Mouse (Mus musculus) embryonic facial prominence, embryonic 13.5 days (tissue): ENCODE measurements around the gene Pigg. TPM values are rescaled to one million over a fixed set of nuclear protein-coding genes. Genes with fewer than 3 reads are reported as not detected.

Source experiments
- ATAC-seq: fragments of 200-750 bp; cut with Nextera tagmentation; 2 replicates; pipeline ENCODE4 v1.8.0; 2017; ENCODE audit warnings: low read depth; ENCODE audit not compliant: insufficient number of reproducible peaks, insufficient read depth, low FRiP score, low TSS enrichment
- H3K27ac ChIP-seq: fragments of 300-500 bp; sonication (generic); 2 replicates; pipeline ENCODE4 v1.5.1; 2015; ENCODE audit warnings: moderate library complexity, mild to moderate bottlenecking, inconsistent platforms
- H3K27me3 ChIP-seq: fragments of 300-500 bp; sonication (generic); 2 replicates; pipeline ENCODE4 v1.6.1; 2015; ENCODE audit warnings: mild to moderate bottlenecking, inconsistent platforms
- H3K36me3 ChIP-seq: fragments of 300-500 bp; sonication (generic); 2 replicates; pipeline ENCODE4 v1.6.1; 2015; ENCODE audit warnings: mild to moderate bottlenecking, inconsistent platforms
- H3K4me1 ChIP-seq: fragments of 300-500 bp; sonication (generic); 2 replicates; pipeline ENCODE4 v1.6.1; 2015; ENCODE audit warnings: inconsistent platforms
- H3K4me2 ChIP-seq: fragments of 300-500 bp; sonication (generic); 2 replicates; pipeline ENCODE4 v1.6.1; 2015; ENCODE audit warnings: moderate library complexity, mild to moderate bottlenecking, inconsistent platforms
- H3K4me3 ChIP-seq: fragments of 300-500 bp; sonication (generic); 2 replicates; pipeline ENCODE4 v1.5.1; 2015; ENCODE audit warnings: mild to moderate bottlenecking, inconsistent platforms
- H3K9ac ChIP-seq: fragments of 300-500 bp; sonication (generic); 2 replicates; pipeline ENCODE4 v1.6.1; 2015; ENCODE audit warnings: mild to moderate bottlenecking, inconsistent platforms
- H3K9me3 ChIP-seq: fragments of 300-500 bp; sonication (generic); 2 replicates; pipeline ENCODE4 v1.6.1; 2016; ENCODE audit warnings: inconsistent platforms
- WGBS: fragments of 180-500 bp; shearing (Covaris S2); methylation state at CpG from one replicate; pipeline ENCODE4 v1.1.7; 2015; ENCODE audit warnings: mixed read lengths; 5-methylcytosine and 5-hydroxymethylcytosine counted together
- polyA plus RNA-seq: library from polyadenylated mRNA; unstranded; fragments of >200 nt; fragmentation: Nextera tagmentation; extraction: Ambion mirVana; gene quantifications from 2 replicates; pipeline ENCODE4 v1.2.1, GENCODE M21; 2015

Gene Pigg
- polyA plus RNA-seq, 1 experiment from 2014 or later = 5.4 TPM

DNA sequence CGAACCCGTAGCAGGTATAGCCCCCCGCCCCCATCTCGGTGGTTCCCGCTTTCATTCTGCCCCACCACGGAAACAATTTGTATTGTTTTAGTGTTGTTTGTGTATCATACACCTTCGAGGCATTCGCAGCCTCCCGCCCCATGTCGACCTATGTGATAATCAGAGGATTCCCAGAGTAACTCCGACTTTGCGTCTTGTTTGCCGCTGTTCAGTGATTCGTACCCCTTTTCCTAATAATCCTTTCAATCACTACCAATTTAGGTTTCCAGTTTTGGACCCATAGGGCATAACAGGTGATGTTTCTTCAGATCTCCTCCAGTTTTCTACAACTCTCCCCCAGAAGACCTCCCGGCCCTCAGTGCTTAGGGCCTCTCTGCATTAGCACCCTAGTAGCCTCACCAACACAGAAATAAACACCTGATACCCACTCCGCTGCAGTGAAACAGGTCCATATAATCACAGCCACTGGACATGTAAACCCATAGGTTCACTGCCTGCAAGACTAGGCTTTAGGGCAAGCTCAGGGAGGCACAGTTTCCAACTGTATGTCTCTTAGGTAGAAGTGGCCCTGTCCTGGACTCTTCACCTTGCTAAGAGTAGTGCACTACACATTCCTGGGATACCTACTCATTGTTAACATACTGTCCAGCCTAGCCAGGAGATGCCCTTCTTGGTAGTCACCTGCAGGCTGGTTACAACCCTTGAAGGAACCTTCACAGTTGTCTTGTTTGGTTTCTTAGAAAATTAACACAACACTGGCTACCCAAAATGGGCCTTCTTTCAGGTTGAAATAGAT, 854 bp downstream of the Pigg start:
- no peaks in the 10 kb centered on the region for H3K27me3 ChIP-seq
- peak overlapping the region; percentile 77 for H3K4me3 ChIP-seq
- H3K9me3 ChIP-seq = no peaks in the 10 kb centered on the region
- H3K4me1 ChIP-seq = peaks cover 6% of the 10 kb centered on the region
- H3K9ac ChIP-seq = peak overlapping the region; percentile 87
- no peaks in the 10 kb centered on the region for H3K36me3 ChIP-seq
- no peak for ATAC-seq
- WGBS = 6% methylated on average over 16 of the region's 16 CpGs
- H3K27ac ChIP-seq = no peak overlapping the region; the same call in 1 of the 2 replicates
- H3K4me2 ChIP-seq = peak overlapping the region; percentile 84

DNA sequence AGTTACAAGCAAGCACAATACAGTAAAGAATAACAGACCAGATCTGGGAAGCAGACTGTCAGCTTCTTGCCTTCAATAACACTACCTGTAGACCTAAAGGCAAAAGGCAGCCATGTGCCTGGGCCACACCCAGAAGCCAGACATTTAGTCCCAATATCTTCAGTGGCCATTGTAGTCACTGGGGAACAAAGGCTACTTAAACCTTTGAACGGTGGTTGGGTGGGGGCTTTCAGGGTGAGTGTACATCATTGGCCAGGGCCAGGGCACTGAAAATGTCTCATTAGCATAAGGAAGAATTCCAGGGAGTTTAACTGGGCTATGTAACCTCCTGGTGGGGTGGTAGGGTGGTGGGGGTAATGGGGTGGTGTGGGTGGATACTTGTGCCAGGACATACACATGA, 18.6 kb downstream of the Pigg start:
- Histone ChIP-seq H3K36me3 (peaks cover 66% of the 10 kb centered on the region), H3K9ac (no peak overlapping the region), H3K4me1 (no peaks in the 10 kb centered on the region), H3K4me3 (no peak overlapping the region), H3K4me2 (no peak overlapping the region), H3K27me3 (no peaks in the 10 kb centered on the region), H3K27ac (no peak overlapping the region), H3K9me3 (no peaks in the 10 kb centered on the region)
- WGBS = 87% methylated on average over 1 of the region's 1 CpGs
- no peak for ATAC-seq

DNA sequence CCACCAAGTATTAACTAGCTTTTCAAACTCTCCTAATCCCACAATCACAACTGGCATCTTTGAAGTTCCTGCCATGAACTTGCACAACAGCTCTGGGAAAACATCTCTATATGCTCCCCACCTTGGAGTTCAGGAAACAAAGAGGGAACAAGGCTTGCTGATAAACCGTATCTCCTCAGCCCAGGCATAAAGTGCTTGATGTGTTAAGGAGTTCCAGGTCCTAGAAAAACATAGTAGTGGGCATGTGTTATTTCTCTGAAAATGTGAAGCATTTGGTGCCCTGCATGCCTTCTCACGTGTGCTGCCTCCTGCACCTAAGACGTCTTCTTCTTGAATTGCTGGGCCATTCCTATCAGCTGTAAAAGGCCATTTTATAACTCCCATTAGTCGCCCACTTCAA, 25.0 kb downstream of the Pigg start:
- H3K4me3 ChIP-seq = no peak overlapping the region
- H3K9ac ChIP-seq = no peak overlapping the region
- H3K9me3 ChIP-seq = no peaks in the 10 kb centered on the region
- peaks cover 34% of the 10 kb centered on the region for H3K36me3 ChIP-seq
- H3K4me1 ChIP-seq = no peaks in the 10 kb centered on the region
- WGBS = 82% methylated on average over 4 of the region's 4 CpGs
- no peak overlapping the region for H3K27ac ChIP-seq
- no peaks in the 10 kb centered on the region for H3K27me3 ChIP-seq
- no peak overlapping the region for H3K4me2 ChIP-seq
- no peak for ATAC-seq

DNA sequence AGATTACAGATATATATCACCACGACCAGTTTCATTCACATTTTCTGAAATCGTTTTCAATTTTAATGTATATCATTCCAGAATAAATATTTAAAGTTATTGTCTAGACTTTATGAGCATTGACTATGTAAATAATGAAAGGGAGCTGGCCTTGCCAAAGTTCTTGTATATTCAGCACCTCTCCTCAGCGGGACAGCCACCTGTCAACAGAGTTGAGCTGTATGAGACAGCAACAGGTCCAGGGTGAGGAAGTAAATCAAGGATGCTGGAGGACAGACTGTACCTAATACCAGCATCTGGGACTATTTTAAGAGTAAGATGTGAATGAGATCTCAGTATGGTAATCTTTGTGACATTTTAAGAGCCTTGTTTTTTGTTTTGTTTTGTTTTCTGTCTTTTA, 25.6 kb downstream of the Pigg start:
- Histone ChIP-seq H3K4me1 (no peaks in the 10 kb centered on the region), H3K27ac (no peak overlapping the region), H3K27me3 (no peaks in the 10 kb centered on the region), H3K36me3 (peaks cover 27% of the 10 kb centered on the region), H3K9me3 (no peaks in the 10 kb centered on the region), H3K9ac (no peak overlapping the region), H3K4me2 (no peak overlapping the region), H3K4me3 (no peak overlapping the region)
- 86% methylated on average over 3 of the region's 3 CpGs for WGBS
- ATAC-seq = no peak

DNA sequence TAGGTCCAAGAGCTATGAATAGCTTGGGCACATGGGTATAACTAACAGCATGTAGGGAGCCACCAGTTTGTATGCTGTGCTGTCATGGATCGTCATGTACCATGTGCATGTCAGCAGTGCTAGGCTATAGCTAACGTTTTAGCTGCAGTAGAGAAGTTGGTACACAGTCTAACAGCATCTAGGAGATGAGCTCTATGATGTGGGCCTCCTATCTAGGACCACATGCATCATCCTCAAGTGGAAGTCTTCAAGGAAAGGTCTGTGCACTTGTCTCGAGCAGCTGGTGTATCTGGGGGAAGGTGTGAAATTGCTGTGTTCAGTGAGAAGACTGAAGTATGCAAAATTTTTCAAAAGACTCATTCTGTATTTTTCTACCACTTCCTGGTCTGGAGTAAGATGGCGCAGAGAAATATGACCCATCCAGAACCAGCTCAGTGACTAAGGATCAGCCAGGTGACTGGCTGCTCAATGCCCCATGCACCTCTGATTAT, 31.3 kb downstream of the Pigg start:
- Histone ChIP-seq H3K9me3 (no peaks in the 10 kb centered on the region), H3K27ac (no peak overlapping the region), H3K9ac (no peak overlapping the region), H3K4me2 (no peak overlapping the region), H3K4me1 (no peaks in the 10 kb centered on the region), H3K27me3 (no peaks in the 10 kb centered on the region), H3K36me3 (peaks cover 31% of the 10 kb centered on the region), H3K4me3 (no peak overlapping the region)
- WGBS = 88% methylated on average over 4 of the region's 4 CpGs
- ATAC-seq = no peak

DNA sequence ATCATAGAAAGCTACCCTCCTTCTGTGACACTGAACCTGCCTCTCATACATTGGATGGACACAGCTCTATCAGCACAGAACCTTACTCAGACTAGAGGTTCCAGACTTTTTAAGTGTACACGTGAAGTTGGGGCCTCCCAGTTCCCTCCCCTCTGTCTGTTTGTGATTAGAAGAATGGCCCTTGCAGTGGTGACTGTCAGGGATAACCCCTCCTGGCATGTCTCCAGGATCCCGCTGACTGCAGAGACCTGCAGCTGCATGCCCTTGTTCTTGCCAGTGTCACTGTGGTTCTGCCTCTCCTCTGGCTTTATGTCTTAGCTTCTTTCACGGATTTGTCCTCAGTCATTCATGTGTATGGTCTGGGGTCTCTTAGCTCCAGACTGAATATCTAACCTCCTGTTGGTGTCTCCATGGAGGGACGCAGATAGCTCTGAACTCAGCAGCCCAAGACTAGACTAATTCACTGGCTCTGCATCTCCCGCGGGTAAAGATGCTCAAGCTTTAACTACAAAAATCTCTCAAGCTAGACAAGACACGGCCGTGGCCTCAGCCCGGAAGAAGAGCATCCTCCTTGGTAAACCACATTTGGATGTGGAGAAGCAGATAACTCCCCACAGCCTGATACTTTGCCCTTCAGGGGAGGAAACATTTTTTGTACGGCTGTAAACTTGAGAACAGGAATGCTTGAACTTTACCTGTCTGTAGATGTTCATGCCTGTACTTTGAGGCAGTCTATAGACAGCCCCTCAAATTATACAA, 33.1 kb downstream of the Pigg start:
- Histone ChIP-seq H3K9me3 (no peaks in the 10 kb centered on the region), H3K27me3 (no peaks in the 10 kb centered on the region), H3K27ac (no peak overlapping the region), H3K36me3 (peaks cover 36% of the 10 kb centered on the region), H3K4me3 (no peak overlapping the region), H3K4me1 (no peaks in the 10 kb centered on the region), H3K9ac (no peak overlapping the region), H3K4me2 (no peak overlapping the region)
- WGBS = 79% methylated on average over 10 of the region's 10 CpGs
- no peak for ATAC-seq

DNA sequence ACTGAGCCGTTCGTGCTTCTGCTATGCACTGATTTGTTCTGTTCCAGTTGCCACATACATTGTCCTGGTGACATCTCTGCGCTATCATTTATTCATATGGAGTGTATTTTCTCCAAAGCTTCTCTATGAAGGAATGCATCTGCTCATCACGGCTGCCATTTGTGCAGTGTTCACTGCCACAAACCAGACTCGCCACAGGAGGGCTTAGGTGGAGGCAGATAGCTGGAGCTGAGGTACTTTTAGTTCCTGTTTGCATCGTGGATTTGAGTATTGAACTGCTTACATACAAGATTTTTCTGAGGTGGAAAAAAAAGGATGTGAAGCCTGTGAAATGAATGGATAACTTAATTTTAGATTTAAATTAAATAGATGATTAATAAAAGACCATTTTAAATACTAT, 35.4 kb downstream of the Pigg start:
- Histone ChIP-seq H3K4me2 (no peak overlapping the region), H3K9ac (no peak overlapping the region), H3K4me1 (no peaks in the 10 kb centered on the region), H3K36me3 (peaks cover 43% of the 10 kb centered on the region), H3K27me3 (no peaks in the 10 kb centered on the region), H3K4me3 (no peak overlapping the region), H3K9me3 (no peaks in the 10 kb centered on the region), H3K27ac (no peak overlapping the region)
- 54% methylated on average over 6 of the region's 6 CpGs for WGBS
- ATAC-seq = no peak

DNA sequence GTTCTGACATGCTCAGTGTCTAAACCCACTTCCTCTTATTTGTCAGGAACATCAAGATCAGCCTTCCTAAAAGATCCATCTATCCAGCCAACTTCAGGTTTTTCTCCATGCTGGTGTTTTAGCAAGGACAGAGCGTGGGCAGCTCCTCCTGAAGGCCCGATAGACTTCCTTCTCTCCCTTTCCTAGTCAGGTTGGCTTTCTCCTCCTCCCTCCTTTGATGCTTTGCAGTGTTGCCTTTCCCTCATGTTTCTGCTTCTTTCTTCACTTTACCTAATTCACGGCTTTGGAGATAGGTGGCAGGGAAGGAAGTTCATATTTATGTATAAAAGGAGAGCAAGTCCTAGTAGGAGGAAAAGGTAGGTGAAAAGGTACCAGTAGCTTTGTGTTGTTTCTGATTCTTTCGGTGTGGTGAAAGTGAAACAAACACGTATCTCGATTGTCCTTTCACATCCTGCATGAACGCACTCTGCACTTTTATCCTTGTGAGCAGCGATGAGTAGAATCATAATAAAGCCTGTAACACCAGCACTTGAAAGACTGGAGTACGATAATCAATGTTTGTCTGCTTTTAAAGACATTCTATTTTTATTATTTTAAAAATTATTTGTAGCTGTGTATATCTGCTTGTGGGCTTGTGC, 37.2 kb downstream of the Pigg start:
- no peaks in the 10 kb centered on the region for H3K4me1 ChIP-seq
- H3K27ac ChIP-seq = no peak overlapping the region
- no peaks in the 10 kb centered on the region for H3K9me3 ChIP-seq
- WGBS = 93% methylated on average over 9 of the region's 9 CpGs
- H3K4me3 ChIP-seq = no peak overlapping the region
- H3K36me3 ChIP-seq = peaks cover 33% of the 10 kb centered on the region
- H3K27me3 ChIP-seq = no peaks in the 10 kb centered on the region
- H3K4me2 ChIP-seq = no peak overlapping the region
- H3K9ac ChIP-seq = no peak overlapping the region
- ATAC-seq = no peak

DNA sequence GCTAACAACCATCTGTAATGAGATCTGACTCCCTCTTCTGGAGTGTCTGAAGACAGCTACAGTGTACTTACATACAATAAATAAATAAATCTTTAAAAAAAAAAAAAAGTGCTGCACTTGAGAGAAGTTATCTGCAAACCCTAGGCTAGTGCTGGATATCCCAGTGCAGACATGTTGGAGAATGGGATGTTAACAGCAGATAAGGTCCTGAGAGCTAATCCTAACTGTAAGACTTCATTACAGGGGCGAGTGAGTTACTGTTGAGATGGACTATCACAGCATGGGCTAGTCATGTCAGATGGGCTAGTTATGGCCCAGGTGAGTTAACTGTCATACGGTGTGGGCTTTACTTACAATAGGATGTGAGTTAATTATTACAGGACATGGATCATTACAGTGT, 41.6 kb downstream of the Pigg start:
- peaks cover 16% of the 10 kb centered on the region for H3K36me3 ChIP-seq
- H3K4me2 ChIP-seq = no peak overlapping the region
- H3K27ac ChIP-seq = no peak overlapping the region
- 82% methylated on average over 2 of the region's 2 CpGs for WGBS
- no peak for ATAC-seq
- H3K4me3 ChIP-seq = no peak overlapping the region
- H3K4me1 ChIP-seq = no peaks in the 10 kb centered on the region
- H3K9ac ChIP-seq = no peak overlapping the region
- H3K9me3 ChIP-seq = no peaks in the 10 kb centered on the region
- no peaks in the 10 kb centered on the region for H3K27me3 ChIP-seq

DNA sequence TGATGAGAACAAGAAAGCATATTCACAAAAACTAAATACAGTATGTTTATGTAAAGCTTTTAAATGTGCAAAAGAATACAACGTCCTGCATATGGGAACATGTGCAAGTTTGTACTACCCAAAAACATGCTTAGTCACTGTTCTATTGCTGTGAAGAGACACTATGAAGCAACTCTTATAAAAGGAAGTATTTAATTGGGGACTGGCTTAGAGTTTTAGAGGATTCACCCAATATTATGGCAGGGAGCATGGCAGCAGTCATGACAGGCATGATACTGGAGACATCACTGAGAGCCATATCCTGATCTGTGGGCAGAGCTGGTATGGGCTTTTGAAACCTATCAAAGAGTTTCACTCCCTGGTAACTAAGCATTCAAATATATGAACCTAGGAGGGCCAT, 45.5 kb downstream of the Pigg start:
- WGBS = 88% methylated on average over 1 of the region's 1 CpGs
- H3K4me2 ChIP-seq = no peak overlapping the region
- H3K4me1 ChIP-seq = no peaks in the 10 kb centered on the region
- ATAC-seq = no peak
- no peak overlapping the region for H3K27ac ChIP-seq
- no peak overlapping the region for H3K9ac ChIP-seq
- no peaks in the 10 kb centered on the region for H3K9me3 ChIP-seq
- H3K4me3 ChIP-seq = no peak overlapping the region
- no peaks in the 10 kb centered on the region for H3K36me3 ChIP-seq
- peaks cover 16% of the 10 kb centered on the region for H3K27me3 ChIP-seq

DNA sequence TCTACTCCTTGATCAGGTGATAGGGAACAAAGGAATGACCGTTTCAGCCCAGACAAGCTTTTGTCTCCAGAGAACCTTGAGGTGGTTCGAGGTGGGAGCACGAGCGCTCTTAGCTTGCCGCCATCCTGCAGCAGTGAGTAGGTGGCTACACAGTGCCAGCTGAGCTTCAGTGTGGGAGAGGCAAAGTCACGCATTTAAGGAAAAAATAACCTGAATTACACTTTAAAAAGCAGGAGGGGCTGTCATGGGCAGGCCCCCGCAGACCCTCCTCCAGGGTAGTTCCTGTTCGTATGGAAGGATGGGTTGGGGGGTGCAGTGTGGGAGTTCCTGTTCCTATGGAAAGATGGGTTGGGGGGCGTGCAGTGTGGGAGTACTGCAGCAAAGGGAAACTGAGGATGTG, 47.1 kb downstream of the Pigg start:
- ATAC-seq = no peak
- 84% methylated on average over 9 of the region's 9 CpGs for WGBS
- Histone ChIP-seq H3K27me3 (peaks cover 33% of the 10 kb centered on the region), H3K4me1 (no peaks in the 10 kb centered on the region), H3K36me3 (no peaks in the 10 kb centered on the region), H3K9ac (no peak overlapping the region), H3K27ac (no peak overlapping the region), H3K4me3 (no peak overlapping the region), H3K4me2 (no peak overlapping the region), H3K9me3 (no peaks in the 10 kb centered on the region)
